Mouse (Mus musculus) small intestine, adult 2 months (tissue): ENCODE results near the gene Slc50a1.

ENCODE experiments used
- CTCF ChIP-seq: fragments of 200-500 bp; IDR thresholded peaks from 2 replicates; pipeline ENCODE4 v1.5.1; 2012; ENCODE audit warnings: low read depth, mild to moderate bottlenecking, control low read depth, inconsistent platforms, low read length, moderate library complexity, mixed read lengths; ENCODE audit not compliant: insufficient replicate concordance, insufficient read length; ENCODE audit errors: extremely low read depth
- POLR2A ChIP-seq: fragments of 200-500 bp; IDR thresholded peaks from 2 replicates; pipeline ENCODE4 v1.6.1; 2012; ENCODE audit warnings: low read depth, mild to moderate bottlenecking, control low read depth, inconsistent platforms, low read length, moderate library complexity

DNA sequence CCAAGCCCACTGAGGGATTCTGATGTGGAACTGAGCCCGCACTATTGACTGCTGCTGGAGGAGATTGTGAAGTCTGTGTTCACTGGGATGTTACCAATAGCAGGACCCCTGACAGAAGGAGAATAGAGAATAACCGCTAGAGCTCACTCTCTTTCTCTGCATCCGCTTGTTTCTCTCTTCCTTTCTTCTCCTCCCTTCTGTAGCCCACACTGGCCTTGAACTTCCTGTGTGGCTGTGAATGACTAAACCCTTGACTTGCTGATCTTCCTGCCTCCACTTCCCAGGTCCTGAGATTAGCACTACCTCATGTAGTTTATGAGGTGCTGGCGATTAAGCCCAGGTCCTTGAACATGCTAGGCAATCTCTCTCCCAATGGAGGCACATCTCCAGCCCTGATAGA lies 22.9 kb downstream of the Slc50a1 start:
- no peak for TF ChIP-seq POLR2A
- TF ChIP-seq CTCF, result no peak
